Mouse (Mus musculus): ENCODE measurements around the gene 9330182L06Rik.

- no peak for TF ChIP-seq POLR2A (IDR thresholded peaks at IDR 0.05; ENCODE audit: control insufficient read depth, extremely low read depth, insufficient read depth, low read length, poor library complexity)
- no peak for TF ChIP-seq CTCF (IDR thresholded peaks at IDR 0.05; ENCODE audit: borderline replicate concordance, control insufficient read depth, extremely low read depth, insufficient read depth, low read length, poor library complexity)
Observed at GRCm38 (mm10) chr5:9272976-9273375, 7.1 kb downstream of the 9330182L06Rik start.

All from thymus, adult 2 months (tissue).